Mouse (Mus musculus) G1E (cell line): ENCODE results near the gene Hibadh.

Experiments
- CTCF ChIP-seq: IDR thresholded peaks from 2 replicates; pipeline ENCODE4 v1.5.1; 2012; ENCODE audit warnings: low read depth, low read length, inconsistent platforms, mixed read lengths
- GATA1 ChIP-seq: IDR thresholded peaks from 2 replicates; pipeline ENCODE4 v1.6.1; 2012; ENCODE audit warnings: borderline replicate concordance, low read length, inconsistent platforms, mixed read lengths
- POLR2AphosphoS5 ChIP-seq: IDR thresholded peaks from 2 replicates; pipeline ENCODE4 v1.6.1; 2012; ENCODE audit warnings: low read depth, low read length, inconsistent platforms; ENCODE audit not compliant: insufficient replicate concordance
- TAL1 ChIP-seq: conservative IDR thresholded peaks from 2 replicates; pipeline ENCODE4 v1.6.1; 2012; ENCODE audit warnings: low read depth, low read length, inconsistent platforms, mixed read lengths

DNA sequence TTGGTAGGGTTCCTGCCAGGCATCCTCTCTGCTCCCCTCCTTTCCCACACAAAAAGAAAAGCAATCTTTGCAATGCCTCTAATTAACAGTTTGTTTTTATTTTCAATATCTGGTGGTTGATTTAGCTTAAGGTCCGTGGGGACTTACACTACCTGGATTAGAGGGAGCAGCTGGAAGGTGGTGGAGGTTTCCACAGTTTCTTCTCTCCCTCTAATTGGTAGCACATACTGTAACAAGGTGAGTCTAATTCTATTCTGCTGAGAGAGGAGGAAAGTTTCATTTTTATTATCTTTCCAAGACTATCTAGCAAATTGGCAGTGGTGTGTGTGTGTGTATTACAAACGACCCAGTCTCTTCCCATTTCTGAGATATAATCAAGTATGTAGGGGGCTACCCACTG, 116.0 kb downstream of the Hibadh start:
- TF ChIP-seq GATA1 (no peak), CTCF (no peak), POLR2AphosphoS5 (no peak), TAL1 (no peak)
